Mouse (Mus musculus): Measurements from ENCODE around the gene Arhgap9.

The Arhgap9 gene

GRCm38 (mm10) chr10:127350594-127351284 is 29.0 kb downstream of the Arhgap9 start:
- DNase-seq = peak; percentile 89

DNA sequence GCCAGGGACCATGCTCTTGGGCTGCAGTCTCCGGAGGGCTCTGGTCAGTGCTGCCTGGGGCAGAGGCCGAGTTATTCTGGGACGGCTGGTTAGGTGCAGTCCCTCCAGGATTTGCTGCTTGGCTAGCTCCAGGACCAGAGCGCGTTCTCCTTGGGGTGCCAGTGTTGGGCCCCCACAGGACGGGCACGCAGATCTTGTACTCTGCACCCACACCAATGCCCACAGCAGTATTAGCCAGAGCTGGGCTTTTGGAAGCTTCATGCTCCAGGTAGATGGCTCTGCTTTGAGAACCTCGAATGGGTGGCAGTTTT is 29.5 kb downstream of the Arhgap9 start:
- no peak for DNase-seq

DNA sequence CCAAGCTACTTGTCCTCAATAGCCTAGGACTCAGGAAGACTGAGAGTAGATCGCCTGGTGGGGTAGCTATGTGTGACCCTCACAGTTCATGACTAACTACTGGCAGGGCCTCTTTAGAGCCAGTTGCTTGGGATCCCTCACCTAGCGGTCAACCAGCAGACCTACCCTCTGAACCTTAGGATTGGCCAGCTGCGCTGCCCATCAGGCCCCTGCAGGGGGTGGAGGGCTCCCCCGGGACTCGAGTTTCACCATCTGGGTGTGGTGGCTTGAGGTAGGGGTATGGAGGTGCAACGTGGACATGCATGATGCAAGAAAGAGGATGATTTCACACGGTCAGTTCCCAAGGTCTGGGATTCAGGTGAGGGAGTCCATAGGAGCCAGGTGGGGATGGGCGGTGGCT is 30.0 kb downstream of the Arhgap9 start:
- no peak for DNase-seq

- DNase-seq = no peak
Measured at GRCm38 (mm10) chr10:127352187-127352586, 30.4 kb downstream of the Arhgap9 start.

GRCm38 (mm10) chr10:127352766-127353165 is 31.0 kb downstream of the Arhgap9 start:
- DNase-seq = no peak

GRCm38 (mm10) chr10:127353909-127354895 is 32.4 kb downstream of the Arhgap9 start, which contains the start of gene Inhbe:
Inhbe (minus strand) TSS chr10:127354411.
- no peak for DNase-seq

DNA sequence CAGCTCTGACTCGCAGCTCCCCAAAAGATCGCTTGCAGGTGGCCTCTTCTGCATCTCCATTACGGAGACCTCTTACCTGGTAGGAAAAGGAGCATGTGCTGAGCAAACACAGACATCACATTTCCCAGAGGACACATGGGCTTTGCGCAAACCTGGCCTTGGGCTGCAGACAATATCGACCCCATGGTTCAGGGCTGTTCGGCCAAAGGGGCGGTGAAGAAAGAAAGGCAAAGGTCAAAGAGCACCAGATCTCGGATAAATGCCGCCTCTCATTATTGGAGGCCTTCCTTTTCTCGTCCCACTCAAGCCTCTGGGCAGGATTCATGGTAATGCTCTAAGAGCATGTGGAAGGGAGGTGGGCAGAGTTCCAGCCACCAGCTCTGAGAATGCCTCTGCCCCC is 33.6 kb downstream of the Arhgap9 start:
- no peak for DNase-seq

GRCm38 (mm10) chr10:127360714-127361113 is 39.0 kb downstream of the Arhgap9 start:
- DNase-seq = no peak

GRCm38 (mm10) chr10:127367116-127367515 is 45.4 kb downstream of the Arhgap9 start:
- no peak for DNase-seq

- no peak for DNase-seq
Measured at GRCm38 (mm10) chr10:127368273-127368672, 46.5 kb downstream of the Arhgap9 start.

GRCm38 (mm10) chr10:127369834-127370820 is 48.4 kb downstream of the Arhgap9 start, which contains the start of gene Inhbc:
Inhbc (minus strand) TSS chr10:127370431.
- no peak for DNase-seq

DNA sequence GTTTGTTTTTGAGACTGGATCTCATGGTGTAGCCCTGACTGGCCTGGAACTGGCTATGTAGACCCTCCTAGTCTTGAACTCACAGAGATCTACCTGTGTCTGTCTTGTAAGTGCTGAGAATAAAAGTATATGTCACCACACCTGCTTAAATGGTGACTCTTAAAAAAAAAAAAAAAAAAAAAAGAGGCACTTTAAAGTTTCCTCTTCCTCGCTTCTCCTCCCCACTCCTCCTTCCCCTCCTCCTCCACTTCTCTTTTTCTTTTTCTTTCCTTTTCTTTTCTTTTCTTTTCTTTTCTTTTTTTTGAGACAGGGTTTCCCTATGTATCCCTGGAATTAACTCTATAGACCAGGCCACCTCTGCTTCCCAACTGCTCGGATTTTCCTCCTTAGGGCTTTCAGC is 49.3 kb downstream of the Arhgap9 start:
- no peak for DNase-seq

GRCm38 (mm10) chr10:127377700-127378099 is 55.9 kb downstream of the Arhgap9 start:
- DNase-seq = no peak
